Mouse (Mus musculus): ENCODE data around the gene Msgn1. TPM values are rescaled to one million over a fixed set of nuclear protein-coding genes. Genes with fewer than 3 reads are reported as not detected.
A peak's percentile ranks its signal among the peaks of the same experiment; 100 is the strongest.

Msgn1 gene
- polyA plus RNA-seq, 2 experiments = 0.15 TPM; not detected in 1

DNA sequence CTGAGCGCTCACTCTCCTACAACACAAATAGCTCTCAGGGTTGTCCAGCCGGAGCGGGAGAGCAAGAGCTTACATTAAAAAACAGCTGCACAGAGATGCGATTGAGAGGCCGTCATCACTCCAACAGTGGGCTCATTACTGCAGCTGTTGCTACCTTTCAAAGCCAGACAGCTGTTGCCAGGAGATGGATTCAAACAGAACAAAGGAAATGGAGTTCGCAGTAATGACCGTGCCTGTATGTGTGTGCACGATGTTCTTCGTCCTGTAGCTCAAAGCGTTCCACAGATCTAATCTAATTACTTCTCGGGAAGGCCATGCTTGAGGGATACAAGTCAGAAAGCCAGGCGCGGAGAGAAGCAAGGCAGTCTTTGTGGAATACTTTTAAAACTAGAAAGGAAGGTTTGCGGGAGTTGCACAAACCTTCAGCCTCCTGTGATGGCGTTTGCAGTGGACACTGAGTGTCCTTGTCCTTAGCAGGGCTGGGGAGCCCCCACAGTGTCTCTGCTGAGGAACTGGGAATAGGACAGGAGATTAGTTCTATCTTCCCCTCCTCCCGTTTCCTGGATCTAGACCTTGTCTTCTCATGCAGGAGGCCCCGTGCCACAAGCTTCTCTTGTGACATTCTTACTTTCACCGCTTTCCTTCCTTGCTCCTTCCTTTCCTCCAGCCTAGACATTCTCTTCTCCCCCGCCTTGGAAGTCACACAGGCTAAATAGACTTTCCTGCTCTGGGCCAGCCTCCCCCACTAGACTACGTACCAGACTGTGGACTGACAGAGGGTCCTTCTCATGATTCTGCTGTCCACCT lies 13.0 kb upstream of the Msgn1 start:
- peak; percentile 92 for ATAC-seq (ENCODE audit: low FRiP score, low read depth)
- no peak overlapping the region for H3K9ac ChIP-seq (ENCODE audit: low read depth, low read length, severe bottlenecking)
- 27% methylated on average over 20 of the region's 20 CpGs for WGBS

GRCm38 (mm10) chr12:11217726-11218250 lies 9.0 kb upstream of the Msgn1 start:
- Histone ChIP-seq H3K9ac (ENCODE audit: low read depth, low read length, severe bottlenecking) (no peak overlapping the region), H3K27me3 (ENCODE audit: control insufficient read depth, insufficient read depth, low read length) (no peaks in the 10 kb centered on the region), H3K4me1 (ENCODE audit: control insufficient read depth, insufficient read depth, low read length) (no peaks in the 10 kb centered on the region), H3K9me3 (ENCODE audit: control insufficient read depth, low read length) (no peaks in the 10 kb centered on the region), H3K36me3 (ENCODE audit: control insufficient read depth, insufficient read depth, low read length) (no peaks in the 10 kb centered on the region), H3K4me3 (replicated peaks; ENCODE audit: low read length) (no peak overlapping the region), H3K27ac (replicated peaks; ENCODE audit: low read depth, low read length) (no peak overlapping the region), H3K4me2 (replicated peaks; ENCODE audit: low read depth, low read length, severe bottlenecking) (no peak overlapping the region)
- no peak for TF ChIP-seq POLR2A (IDR thresholded peaks at IDR 0.05; ENCODE audit: borderline replicate concordance, extremely low read depth, insufficient read depth, insufficient read length)
- 43% methylated on average over 7 of the region's 7 CpGs for WGBS
- ATAC-seq (ENCODE audit: low FRiP score, low read depth) (no peak), DNase-seq (ENCODE audit: low spot score) (no peak)

More for the DNA sequence above, 13.0 kb upstream of the Msgn1 start:
- H3K4me2 ChIP-seq (replicated peaks; ENCODE audit: low read depth, low read length, severe bottlenecking) = peak overlapping the region; percentile 25
- peak overlapping the region; percentile 76 for H3K27ac ChIP-seq (replicated peaks; ENCODE audit: low read depth, low read length)
- TF ChIP-seq POLR2A (IDR thresholded peaks at IDR 0.05; ENCODE audit: borderline replicate concordance, extremely low read depth, insufficient read depth, insufficient read length) = no peak
- H3K36me3 ChIP-seq (ENCODE audit: control insufficient read depth, insufficient read depth, low read length) = no peaks in the 10 kb centered on the region
- no peaks in the 10 kb centered on the region for H3K27me3 ChIP-seq (ENCODE audit: control insufficient read depth, insufficient read depth, low read length)
- H3K9me3 ChIP-seq (ENCODE audit: control insufficient read depth, low read length) = no peaks in the 10 kb centered on the region
- no peak overlapping the region for H3K4me3 ChIP-seq (replicated peaks; ENCODE audit: low read length)
- peak; percentile 83 for DNase-seq (ENCODE audit: low spot score)
- H3K4me1 ChIP-seq (ENCODE audit: control insufficient read depth, insufficient read depth, low read length) = no peaks in the 10 kb centered on the region

DNA sequence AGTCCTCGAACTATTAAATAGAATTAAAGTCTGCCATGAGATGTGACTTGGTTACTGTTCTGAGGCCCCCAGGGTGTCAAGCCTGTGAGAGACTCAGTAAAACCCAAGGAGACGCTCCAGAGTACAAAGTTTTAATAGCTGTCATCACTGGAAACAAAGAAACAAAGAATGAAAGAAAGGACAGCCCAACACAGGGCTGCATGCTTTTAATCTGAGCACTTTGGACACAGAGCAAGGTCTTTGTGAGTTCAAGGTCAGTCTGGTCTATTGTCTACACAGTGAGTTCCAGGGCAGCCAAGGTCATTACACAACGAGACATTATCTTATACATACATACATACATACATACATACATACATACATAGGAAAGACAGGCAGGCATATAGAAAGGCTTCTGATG lies 7.7 kb upstream of the Msgn1 start:
- DNase-seq (ENCODE audit: low spot score) (no peak), ATAC-seq (ENCODE audit: low FRiP score, low read depth) (no peak)
- Histone ChIP-seq H3K4me2 (replicated peaks; ENCODE audit: low read depth, low read length, severe bottlenecking) (no peak overlapping the region), H3K36me3 (ENCODE audit: control insufficient read depth, insufficient read depth, low read length) (no peaks in the 10 kb centered on the region), H3K27me3 (ENCODE audit: control insufficient read depth, insufficient read depth, low read length) (no peaks in the 10 kb centered on the region), H3K4me3 (replicated peaks; ENCODE audit: low read length) (no peak overlapping the region), H3K9me3 (ENCODE audit: control insufficient read depth, low read length) (no peaks in the 10 kb centered on the region), H3K4me1 (ENCODE audit: control insufficient read depth, insufficient read depth, low read length) (no peaks in the 10 kb centered on the region), H3K9ac (ENCODE audit: low read depth, low read length, severe bottlenecking) (no peak overlapping the region), H3K27ac (replicated peaks; ENCODE audit: low read depth, low read length) (no peak overlapping the region)
- WGBS = 69% methylated on average over 3 of the region's 3 CpGs
- TF ChIP-seq POLR2A (IDR thresholded peaks at IDR 0.05; ENCODE audit: borderline replicate concordance, extremely low read depth, insufficient read depth, insufficient read length) = no peak

GRCm38 (mm10) chr12:11215555-11215954 lies 6.8 kb upstream of the Msgn1 start:
- H3K27ac ChIP-seq (replicated peaks; ENCODE audit: low read depth, low read length) = no peak overlapping the region
- 78% methylated on average over 2 of the region's 2 CpGs for WGBS
- no peak overlapping the region for H3K9ac ChIP-seq (ENCODE audit: low read depth, low read length, severe bottlenecking)
- H3K4me2 ChIP-seq (replicated peaks; ENCODE audit: low read depth, low read length, severe bottlenecking) = no peak overlapping the region
- DNase-seq (ENCODE audit: low spot score) (no peak), ATAC-seq (ENCODE audit: low FRiP score, low read depth) (no peak)
- no peaks in the 10 kb centered on the region for H3K4me1 ChIP-seq (ENCODE audit: control insufficient read depth, insufficient read depth, low read length)
- no peaks in the 10 kb centered on the region for H3K36me3 ChIP-seq (ENCODE audit: control insufficient read depth, insufficient read depth, low read length)
- no peak overlapping the region for H3K4me3 ChIP-seq (replicated peaks; ENCODE audit: low read length)
- H3K9me3 ChIP-seq (ENCODE audit: control insufficient read depth, low read length) = no peaks in the 10 kb centered on the region
- no peak for TF ChIP-seq POLR2A (IDR thresholded peaks at IDR 0.05; ENCODE audit: borderline replicate concordance, extremely low read depth, insufficient read depth, insufficient read length)
- no peaks in the 10 kb centered on the region for H3K27me3 ChIP-seq (ENCODE audit: control insufficient read depth, insufficient read depth, low read length)

- no peak for DNase-seq (ENCODE audit: low spot score)
- Histone ChIP-seq H3K4me3 (replicated peaks; ENCODE audit: low read length) (no peak overlapping the region), H3K4me1 (ENCODE audit: control insufficient read depth, insufficient read depth, low read length) (no peaks in the 10 kb centered on the region), H3K36me3 (ENCODE audit: control insufficient read depth, insufficient read depth, low read length) (no peaks in the 10 kb centered on the region), H3K4me2 (replicated peaks; ENCODE audit: low read depth, low read length, severe bottlenecking) (no peak overlapping the region), H3K27ac (replicated peaks; ENCODE audit: low read depth, low read length) (no peak overlapping the region), H3K27me3 (ENCODE audit: control insufficient read depth, insufficient read depth, low read length) (no peaks in the 10 kb centered on the region; the same call in 1 of the 2 replicates), H3K9me3 (ENCODE audit: control insufficient read depth, low read length) (no peaks in the 10 kb centered on the region), H3K9ac (ENCODE audit: low read depth, low read length, severe bottlenecking) (no peak overlapping the region)
- ATAC-seq (ENCODE audit: low FRiP score, low read depth) = no peak
- no peak for TF ChIP-seq POLR2A (IDR thresholded peaks at IDR 0.05; ENCODE audit: borderline replicate concordance, extremely low read depth, insufficient read depth, insufficient read length)
Measured at GRCm38 (mm10) chr12:11214776-11215175, 6.0 kb upstream of the Msgn1 start.

Data from limb, embryonic 14.5 days (tissue).